Mouse (Mus musculus) adrenal gland, adult 2 months (tissue): ENCODE measurements at regions not wholly inside any gene's neighbourhood (a gene's known extent, or its start where the extent isn't known, plus 50 kb on each side); places are given as distances from the start of the nearest gene placed in this dataset.
"Not testable (repeated sequence)": the region's sequence is repeated elsewhere in the genome, so short reads cannot be mapped to it uniquely, and the experiment has no call there.

Experiments used
- DNase-seq: peaks from one replicate; pipeline ENCODE4 v3.0.0; 2021

GRCm38 (mm10) chr3:29024851-29025250, 57.0 kb upstream of the Egfem1 start:
- DNase-seq, result not testable (repeated sequence)

GRCm38 (mm10) chr3:29027726-29028125, 54.1 kb upstream of the Egfem1 start:
- no peak for DNase-seq

GRCm38 (mm10) chr3:29030791-29031190, 51.0 kb upstream of the Egfem1 start:
- DNase-seq, result no peak

GRCm38 (mm10) chr3:29031811-29032210, 50.0 kb upstream of the Egfem1 start:
- DNase-seq, result peak; percentile 17
